Mouse (Mus musculus): ENCODE results near the gene Cdkl2.

Cdkl2 gene

DNA sequence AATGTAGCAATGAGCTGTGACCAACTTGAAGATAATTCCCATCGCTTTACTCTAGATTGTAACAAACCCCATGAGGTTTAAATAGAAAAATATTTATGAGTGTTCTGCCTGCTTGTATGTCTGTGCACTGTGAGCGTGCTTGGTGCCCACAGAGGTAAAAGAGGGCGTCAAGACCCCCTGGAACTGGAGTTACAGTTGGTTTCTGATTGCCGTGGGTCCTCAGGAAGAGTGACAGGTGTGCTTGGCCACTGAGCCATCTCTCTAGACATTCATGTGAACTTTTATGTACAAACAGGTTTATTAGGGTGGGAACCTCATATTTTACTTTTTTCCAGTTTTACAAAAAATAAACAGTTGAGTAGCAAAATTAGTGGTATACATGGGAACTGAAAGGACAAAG is at the start of gene Cdkl2:
Gene Cdkl2 (minus strand): TSS at position 101 of the 400 bp plus-strand sequence.
- no peak for DNase-seq

- DNase-seq: no peak
Observed at GRCm38 (mm10) chr5:92087469-92087868, 43.8 kb upstream of the Cdkl2 start.

DNA sequence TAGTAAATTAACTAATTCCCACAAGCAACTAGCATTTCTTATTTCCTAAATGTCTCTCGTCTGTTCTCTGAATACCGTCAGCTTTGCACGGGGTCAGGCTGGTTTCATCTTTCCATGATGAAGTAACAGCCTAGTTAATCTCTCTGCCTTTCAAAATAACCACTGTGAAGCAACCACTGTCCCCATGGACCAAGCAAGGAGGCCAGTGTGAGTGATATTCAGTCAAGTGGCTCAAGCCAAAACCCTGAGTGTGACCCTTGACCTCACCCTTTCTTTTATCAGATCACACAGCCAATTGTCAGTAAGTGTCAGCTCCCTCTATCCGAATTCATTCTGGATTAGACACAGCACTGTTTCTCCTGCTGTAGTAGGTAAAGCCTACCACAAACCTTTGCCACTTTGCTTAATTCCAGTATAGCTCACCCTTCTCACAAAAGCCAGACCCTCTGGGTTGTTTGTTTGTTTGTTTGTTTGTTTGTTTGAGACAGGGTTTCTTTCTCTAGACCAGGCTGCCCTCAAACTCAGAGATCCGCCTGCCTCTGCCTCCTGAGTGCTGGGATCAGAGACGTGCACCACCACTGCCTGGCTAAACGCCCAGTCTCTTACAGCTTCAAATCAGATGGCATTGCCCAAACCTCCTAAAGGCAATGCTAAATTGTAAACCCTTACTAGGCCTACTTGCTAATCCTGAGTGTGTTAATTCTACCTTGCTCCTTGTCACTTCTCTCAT is 42.3 kb upstream of the Cdkl2 start:
- DNase-seq: no peak

GRCm38 (mm10) chr5:92085246-92085645 is 41.6 kb upstream of the Cdkl2 start:
- no peak for DNase-seq

DNA sequence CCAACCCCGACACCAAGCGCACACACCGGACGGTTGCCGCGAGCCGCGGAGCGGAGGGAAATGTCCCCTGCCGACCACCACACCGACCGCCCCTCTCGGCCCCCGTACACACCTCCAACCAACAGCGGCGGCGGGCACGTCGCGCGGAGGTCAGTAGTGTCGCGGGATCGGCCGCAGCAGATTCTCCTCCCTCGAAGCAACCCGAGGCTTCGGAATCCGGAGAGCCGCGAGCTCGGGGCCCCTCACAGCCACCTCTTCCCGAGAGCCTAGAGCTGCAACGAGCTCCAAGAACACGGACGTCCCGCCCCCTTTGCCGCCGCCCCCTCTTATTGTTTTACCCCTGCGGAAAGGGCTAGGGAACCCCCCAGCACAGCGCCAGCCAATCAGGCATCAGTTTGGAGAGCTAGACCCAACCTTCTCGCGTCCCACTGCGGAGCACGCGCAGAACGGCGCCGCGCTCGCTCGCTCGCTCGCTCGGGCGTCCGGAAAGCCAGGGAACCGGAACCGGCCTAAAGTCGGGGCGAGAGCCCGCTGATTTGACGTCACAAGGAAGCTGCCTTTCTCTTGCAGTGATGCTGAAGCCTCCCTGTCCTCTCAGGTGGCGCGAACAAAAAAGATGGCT is 39.8 kb upstream of the Cdkl2 start, which contains the start of gene G3bp2:
Gene G3bp2 (minus strand): TSS at position 303 of the 622 bp plus-strand sequence.
- peak; percentile 98 to 99 for DNase-seq

- peak; percentile 67 to 74 for DNase-seq
Observed at GRCm38 (mm10) chr5:92082821-92083401, 39.2 kb upstream of the Cdkl2 start.

DNA sequence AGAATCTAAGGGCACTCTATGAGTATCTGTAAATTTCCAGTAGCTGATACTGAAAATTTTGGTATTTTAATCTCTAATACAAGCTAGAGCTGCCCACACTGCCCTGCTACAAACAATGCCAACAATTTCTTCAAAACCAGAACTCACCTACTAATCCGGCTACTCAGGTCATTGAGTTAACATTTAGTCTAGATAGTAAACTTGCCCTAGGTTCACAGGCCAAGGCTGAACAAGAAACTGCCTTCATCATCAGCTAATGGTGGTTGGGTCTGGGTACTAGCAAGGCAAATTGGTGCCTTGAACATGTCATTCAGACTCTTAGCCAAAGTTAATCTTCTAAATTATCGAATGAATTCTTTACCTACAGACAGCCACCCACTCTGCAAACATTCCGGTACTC is 37.6 kb upstream of the Cdkl2 start:
- DNase-seq: no peak

DNA sequence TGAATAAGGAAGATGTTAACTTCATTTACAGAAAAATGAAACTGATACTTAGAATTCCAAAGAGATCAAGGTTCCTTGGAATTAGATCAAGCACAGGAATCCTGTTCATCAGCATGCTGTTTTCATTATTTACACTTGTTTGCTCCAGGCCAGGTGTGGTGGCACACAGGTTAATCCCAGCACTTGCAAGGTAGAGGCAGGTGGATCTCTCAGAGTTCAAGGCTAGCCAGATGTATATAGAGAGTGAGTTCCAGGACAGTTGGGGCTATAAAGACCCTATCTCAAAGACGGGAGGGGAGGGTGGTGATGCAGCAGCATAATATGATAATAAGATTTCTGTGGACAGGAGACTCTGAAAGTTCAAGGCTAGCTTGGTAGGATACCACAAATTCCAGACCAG is 36.7 kb upstream of the Cdkl2 start:
- no peak for DNase-seq

GRCm38 (mm10) chr5:92079304-92079703 is 35.6 kb upstream of the Cdkl2 start:
- no peak for DNase-seq

DNA sequence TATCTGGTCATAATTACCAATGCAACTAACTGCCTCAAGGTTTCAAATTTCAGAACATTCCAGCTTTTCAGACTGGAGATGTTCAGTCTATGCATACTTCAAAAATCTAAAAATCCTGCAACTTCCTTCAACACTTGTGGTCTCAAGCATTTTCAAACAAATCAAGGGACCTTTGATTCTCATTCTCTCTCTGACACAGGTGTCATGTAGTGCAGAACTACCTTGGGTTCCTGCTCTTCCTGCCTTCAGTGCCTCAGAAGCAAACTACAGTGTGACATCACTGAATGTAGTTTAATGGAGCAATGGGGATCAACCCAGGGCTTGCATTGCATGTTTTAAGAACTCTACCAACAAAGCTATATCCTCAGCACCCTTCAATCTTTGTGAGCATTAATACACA is 35.1 kb upstream of the Cdkl2 start:
- DNase-seq: no peak

DNA sequence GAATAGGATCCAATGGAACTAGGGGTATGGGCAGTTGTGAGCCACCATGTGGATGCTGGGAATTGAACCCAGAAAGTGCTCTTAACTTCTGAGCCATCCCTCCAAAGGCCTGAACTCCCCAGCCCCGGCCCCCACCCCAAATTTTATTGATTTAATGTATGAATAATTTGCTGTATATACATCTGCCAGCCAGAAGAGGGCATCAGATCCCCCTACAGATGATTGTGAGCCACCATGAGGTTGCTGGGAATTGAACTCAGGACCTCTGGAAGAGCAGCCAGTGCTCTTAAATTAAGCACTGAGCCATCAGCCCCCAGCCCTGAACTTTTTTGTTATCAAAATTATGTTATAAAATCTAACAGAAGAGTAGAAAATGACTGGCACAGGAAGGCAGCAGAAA is 32.6 kb upstream of the Cdkl2 start:
- DNase-seq: no peak

GRCm38 (mm10) chr5:92074061-92074460 is 30.4 kb upstream of the Cdkl2 start:
- no peak for DNase-seq

DNA sequence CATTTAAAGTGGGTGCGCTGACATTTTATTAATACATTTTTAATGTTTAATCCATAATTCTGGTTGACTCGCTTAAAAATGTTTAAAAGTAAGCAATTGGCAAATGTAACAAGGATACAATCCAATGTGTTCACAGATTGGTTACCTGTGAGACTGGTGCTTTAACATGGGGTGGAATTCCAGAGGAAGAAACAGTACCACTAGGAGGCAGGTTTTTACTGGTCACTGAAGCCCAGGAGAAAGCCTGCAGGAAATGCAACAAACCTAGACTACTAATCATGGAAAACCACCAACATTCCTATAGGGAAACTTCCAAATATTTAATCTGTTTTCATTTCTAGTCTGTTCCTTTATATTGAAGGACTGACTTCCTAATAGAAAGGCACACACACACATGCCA is 19.5 kb upstream of the Cdkl2 start:
- DNase-seq: no peak

DNA sequence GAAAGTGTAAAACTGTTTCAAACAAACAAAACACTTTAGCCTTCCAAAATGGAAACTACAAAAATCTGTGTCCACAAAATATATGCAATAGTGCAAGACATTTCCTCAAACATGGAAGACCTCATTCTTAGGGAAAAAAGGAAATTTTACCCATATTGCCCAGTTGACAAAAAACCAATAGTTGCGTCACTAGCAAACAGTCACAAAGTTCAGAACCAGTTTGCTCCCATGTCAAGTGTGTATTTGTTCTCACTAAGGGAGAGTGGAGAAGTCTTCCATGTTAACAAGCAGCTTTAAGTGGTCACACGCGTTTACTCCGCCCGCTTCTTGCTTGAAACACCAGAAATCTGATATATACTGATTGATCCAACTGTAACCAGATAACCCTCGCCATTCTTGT is 9.2 kb upstream of the Cdkl2 start:
- DNase-seq: peak; percentile 6 to 21

DNA sequence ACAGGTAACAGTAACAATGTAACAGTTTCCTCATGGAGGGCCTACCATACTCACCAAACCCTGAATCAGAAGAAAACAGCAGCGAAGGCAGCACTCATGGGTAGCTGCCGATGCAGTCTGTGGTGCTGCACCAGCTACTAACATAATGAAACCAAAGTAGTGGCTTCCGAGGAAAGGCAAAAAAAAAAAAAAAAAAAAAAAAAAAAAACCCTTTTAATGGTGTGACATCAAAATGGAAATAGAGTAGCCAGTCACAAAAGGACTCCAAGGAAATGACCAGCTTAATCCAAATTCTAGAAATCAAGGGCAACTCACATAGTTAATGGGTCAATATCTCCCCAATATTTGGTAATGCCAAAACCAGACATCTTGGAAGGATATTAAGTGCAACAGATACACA is 6.7 kb upstream of the Cdkl2 start:
- DNase-seq: no peak

- DNase-seq: peak; percentile 97
Observed at GRCm38 (mm10) chr5:92042377-92043348, 1.0 kb downstream of the Cdkl2 start.

DNA sequence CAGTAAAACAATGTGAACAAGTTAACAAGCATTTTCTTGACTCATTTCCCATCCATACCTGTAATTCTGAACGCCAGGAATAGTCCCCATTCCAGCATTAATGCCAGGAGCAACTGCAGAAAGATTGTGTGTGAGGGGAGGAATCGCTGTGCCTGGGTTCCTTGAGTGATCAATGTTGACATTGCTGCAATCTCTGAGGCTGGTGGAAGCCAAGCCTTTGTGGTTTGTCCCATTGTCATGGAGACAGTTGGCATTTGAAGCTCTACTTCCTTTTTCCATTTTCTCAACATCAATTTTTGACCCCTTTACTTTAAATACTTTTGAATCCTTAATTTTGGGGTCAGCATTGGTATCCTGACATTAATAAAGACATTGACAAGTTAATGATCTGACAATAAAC is 23.7 kb downstream of the Cdkl2 start:
- no peak for DNase-seq

DNA sequence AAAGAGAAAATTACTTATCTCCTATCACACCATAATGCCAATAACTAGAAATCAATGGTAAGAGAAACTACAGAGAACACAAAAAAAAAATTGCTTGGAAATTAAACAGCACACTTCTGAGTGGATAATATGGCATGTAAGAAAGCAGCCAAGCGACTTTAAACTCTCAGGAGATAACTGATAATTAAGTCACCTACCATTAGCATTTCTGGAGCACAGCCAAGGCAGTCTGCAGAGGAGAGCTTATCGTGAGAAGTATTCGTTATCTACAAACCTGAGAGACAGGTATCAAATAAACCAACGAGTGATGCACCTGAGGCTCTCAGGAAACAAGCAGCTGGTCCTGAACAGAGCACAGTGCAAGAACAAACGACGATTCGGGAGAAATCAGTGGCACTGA is 31.9 kb downstream of the Cdkl2 start:
- DNase-seq: no peak

DNA sequence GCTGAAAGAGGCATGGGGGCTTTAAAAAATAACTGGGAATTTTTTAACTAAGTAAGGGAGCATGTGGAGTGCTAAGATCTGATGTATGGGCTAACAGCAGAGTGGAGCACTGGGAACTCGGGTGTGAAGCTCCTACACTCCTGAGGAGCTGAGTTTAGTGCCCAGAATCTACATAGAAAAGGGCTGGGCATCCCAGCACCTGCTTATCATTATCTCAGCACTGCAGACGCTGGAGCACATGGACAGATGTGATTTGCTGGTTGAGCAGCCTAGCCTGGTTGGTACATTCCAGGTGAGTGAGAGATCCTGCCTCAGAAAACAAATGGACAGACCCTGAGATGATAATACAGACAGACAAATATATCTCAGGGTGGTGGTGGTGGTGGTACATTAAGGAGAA is 33.9 kb downstream of the Cdkl2 start:
- no peak for DNase-seq

DNA sequence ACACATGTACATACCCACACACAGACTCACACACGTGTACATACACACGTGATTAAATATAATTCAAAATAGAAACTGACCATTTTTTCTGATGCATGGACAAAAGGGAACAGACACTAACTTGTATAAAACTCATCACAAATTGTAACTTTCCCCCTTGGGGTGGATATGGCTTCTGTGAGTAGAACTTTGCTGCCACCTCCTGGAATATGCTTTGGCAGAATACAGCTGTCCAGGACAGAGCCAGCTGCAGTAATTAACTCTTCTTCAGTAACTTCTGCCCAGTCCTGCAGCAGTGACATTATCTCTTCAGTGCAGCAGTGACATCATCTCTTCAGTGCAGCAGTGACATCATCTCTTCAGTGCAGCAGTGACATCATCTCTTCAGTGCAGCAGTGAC is 40.7 kb downstream of the Cdkl2 start:
- DNase-seq: no peak

- peak; percentile 28 to 37 for DNase-seq
Observed at GRCm38 (mm10) chr5:92000770-92001169, 42.9 kb downstream of the Cdkl2 start.

DNA sequence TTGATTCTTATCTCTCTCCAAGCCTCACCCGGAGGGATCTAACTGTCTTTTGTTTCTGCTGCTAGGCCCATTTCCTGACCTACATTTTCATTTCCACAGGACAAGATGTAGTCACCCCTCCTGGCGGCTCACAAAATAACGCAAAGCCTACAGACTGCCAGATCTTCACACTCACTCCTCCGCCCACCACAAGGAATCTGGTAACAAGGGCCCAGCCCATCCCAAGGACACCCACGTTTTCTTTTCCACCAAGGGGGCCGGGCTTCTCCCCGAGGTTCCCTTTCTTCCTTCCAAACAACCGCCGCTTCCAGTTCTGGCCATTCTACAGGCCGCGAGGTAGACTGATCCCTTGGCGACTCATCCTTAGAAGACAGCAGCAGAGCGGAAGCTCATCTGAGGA is 49.1 kb downstream of the Cdkl2 start:
- peak in 1 of 2 experiments; percentile 7 for DNase-seq

- no peak for DNase-seq
Observed at GRCm38 (mm10) chr5:91993061-91993460, 50.6 kb downstream of the Cdkl2 start.

Data from lung, adult 18-20 months (tissue).